Mouse (Mus musculus) heart, embryonic 16.5 days (tissue): ENCODE results near the gene Chrm4. TPM values are rescaled to one million over a fixed set of nuclear protein-coding genes. Genes with fewer than 3 reads are reported as not detected.

ENCODE experiments used
- ATAC-seq: fragments of 200-750 bp; cut with Nextera tagmentation; replicated peaks from 2 replicates; pipeline ENCODE4 v1.8.0; 2017; ENCODE audit warnings: moderate number of reproducible peaks; ENCODE audit not compliant: insufficient read depth, low FRiP score; ENCODE audit errors: extremely low read depth
- H3K27ac ChIP-seq: fragments of 300-500 bp; sonication (generic); 2 replicates; pipeline ENCODE4 v1.5.1; 2014; ENCODE audit warnings: mild to moderate bottlenecking, low read length, control low read depth, moderate library complexity
- H3K27me3 ChIP-seq: fragments of 300-500 bp; sonication (generic); 2 replicates; pipeline ENCODE4 v1.6.1; 2014; ENCODE audit warnings: low read length, mixed read lengths; ENCODE audit not compliant: control insufficient read depth, insufficient read depth
- H3K36me3 ChIP-seq: fragments of 300-500 bp; sonication (generic); 2 replicates; pipeline ENCODE4 v1.6.1; 2014; ENCODE audit not compliant: control insufficient read depth, insufficient read depth
- H3K4me1 ChIP-seq: fragments of 300-500 bp; sonication (generic); 2 replicates; pipeline ENCODE4 v1.6.1; 2014; ENCODE audit warnings: low read length, mixed read lengths; ENCODE audit not compliant: control insufficient read depth, insufficient read depth
- H3K4me2 ChIP-seq: fragments of 300-500 bp; sonication (generic); 2 replicates; pipeline ENCODE4 v1.6.1; 2014; ENCODE audit warnings: low read depth, mild to moderate bottlenecking, control low read depth, low read length
- H3K4me3 ChIP-seq: fragments of 300-500 bp; sonication (generic); 2 replicates; pipeline ENCODE4 v1.5.1; 2014; ENCODE audit warnings: mild to moderate bottlenecking, control low read depth, low read length
- H3K9ac ChIP-seq: fragments of 300-500 bp; sonication (generic); 2 replicates; pipeline ENCODE4 v1.6.1; 2014; ENCODE audit warnings: low read length, control low read depth
- H3K9me3 ChIP-seq: fragments of 300-500 bp; sonication (generic); replicated peaks from 2 replicates; pipeline ENCODE4 v1.6.1; 2016; ENCODE audit warnings: low read length; ENCODE audit not compliant: control insufficient read depth
- WGBS: fragments of 180-500 bp; shearing (Covaris S2); extraction: QIAGEN DNeasy Blood & Tissue Kit; methylation state at CpG from one replicate; pipeline ENCODE4 v1.1.7; 2014; 5-methylcytosine and 5-hydroxymethylcytosine counted together
- polyA plus RNA-seq: library from polyadenylated mRNA; unstranded; fragments of >200 nt; fragmentation: Nextera tagmentation; extraction: Ambion mirVana; gene quantifications from 2 replicates; pipeline ENCODE4 v1.2.1, GENCODE M21; 2015

Gene Chrm4
- polyA plus RNA-seq, 1 experiment from 2014 or later: not detected

GRCm38 (mm10) chr2:91947397-91948150, 20.5 kb downstream of the Chrm4 start:
- ATAC-seq: no peak
- Histone ChIP-seq H3K4me1 (peaks cover 60% of the 10 kb centered on the region), H3K27me3 (no peaks in the 10 kb centered on the region), H3K9ac (peak overlapping the region; percentile 61), H3K36me3 (peaks cover 4% of the 10 kb centered on the region), H3K9me3 (no peaks in the 10 kb centered on the region), H3K4me2 (peak overlapping the region; percentile 81), H3K4me3 (peak overlapping the region; percentile 8), H3K27ac (peak overlapping the region; percentile 37)
- 38% methylated on average over 11 of the region's 11 CpGs for WGBS

GRCm38 (mm10) chr2:91948151-91948509, 21.1 kb downstream of the Chrm4 start:
- peaks cover 61% of the 10 kb centered on the region for H3K4me1 ChIP-seq
- H3K9ac ChIP-seq: peak overlapping the region; percentile 61
- peak overlapping the region; percentile 81 for H3K4me2 ChIP-seq
- no peaks in the 10 kb centered on the region for H3K9me3 ChIP-seq
- peak overlapping the region; percentile 37 for H3K27ac ChIP-seq
- peaks cover 4% of the 10 kb centered on the region for H3K36me3 ChIP-seq
- H3K27me3 ChIP-seq: no peaks in the 10 kb centered on the region
- peak overlapping the region; percentile 8 for H3K4me3 ChIP-seq
- ATAC-seq: no peak
- WGBS: 64% methylated on average over 6 of the region's 6 CpGs

- WGBS: 37% methylated on average over 3 of the region's 3 CpGs
- Histone ChIP-seq H3K4me3 (peak overlapping the region; percentile 56), H3K9me3 (no peaks in the 10 kb centered on the region)
Observed at GRCm38 (mm10) chr2:91948792-91949241, 21.8 kb downstream of the Chrm4 start.

GRCm38 (mm10) chr2:91949411-91950274, 22.6 kb downstream of the Chrm4 start:
- Histone ChIP-seq H3K27ac (peak overlapping the region; percentile 99), H3K36me3 (peaks cover 4% of the 10 kb centered on the region), H3K4me3 (peak overlapping the region; percentile 56), H3K9me3 (no peaks in the 10 kb centered on the region), H3K4me1 (peaks cover 70% of the 10 kb centered on the region), H3K27me3 (no peaks in the 10 kb centered on the region), H3K4me2 (peak overlapping the region; percentile 81), H3K9ac (peak overlapping the region; percentile 84)
- peak; percentile 67 for ATAC-seq
- 40% methylated on average over 17 of the region's 17 CpGs for WGBS

More at GRCm38 (mm10) chr2:91948792-91949241, 21.8 kb downstream of the Chrm4 start:
- ATAC-seq: no peak
- Histone ChIP-seq H3K36me3 (peaks cover 4% of the 10 kb centered on the region), H3K4me1 (peaks cover 68% of the 10 kb centered on the region), H3K27ac (peak overlapping the region; percentile 99), H3K9ac (peak overlapping the region; percentile 84), H3K4me2 (peak overlapping the region; percentile 81), H3K27me3 (no peaks in the 10 kb centered on the region)

GRCm38 (mm10) chr2:91950275-91951085, 23.4 kb downstream of the Chrm4 start:
- Histone ChIP-seq H3K9me3 (no peaks in the 10 kb centered on the region), H3K4me2 (peak overlapping the region; percentile 81), H3K27me3 (no peaks in the 10 kb centered on the region), H3K4me1 (peaks cover 72% of the 10 kb centered on the region), H3K9ac (peak overlapping the region; percentile 84), H3K27ac (peak overlapping the region; percentile 99), H3K36me3 (no peaks in the 10 kb centered on the region; the same call in 1 of the 2 replicates), H3K4me3 (peak overlapping the region; percentile 56)
- WGBS: 14% methylated on average over 15 of the region's 15 CpGs
- peak; percentile 83 for ATAC-seq

- Histone ChIP-seq H3K27ac (peak overlapping the region; percentile 87), H3K4me2 (peak overlapping the region; percentile 7), H3K36me3 (no peaks in the 10 kb centered on the region), H3K9me3 (no peaks in the 10 kb centered on the region), H3K27me3 (no peaks in the 10 kb centered on the region), H3K4me3 (no peak overlapping the region), H3K9ac (peak overlapping the region; percentile 30), H3K4me1 (peaks cover 74% of the 10 kb centered on the region)
- peak; percentile 29 for ATAC-seq
- WGBS: 9% methylated on average over 5 of the region's 5 CpGs
Observed at GRCm38 (mm10) chr2:91953825-91954224, 26.8 kb downstream of the Chrm4 start.

- no peak overlapping the region for H3K4me3 ChIP-seq
- peak overlapping the region; percentile 55; the same call in 1 of the 2 replicates for H3K27ac ChIP-seq
- 71% methylated on average over 4 of the region's 4 CpGs for WGBS
- H3K9me3 ChIP-seq: no peaks in the 10 kb centered on the region
- no peak for ATAC-seq
- H3K36me3 ChIP-seq: no peaks in the 10 kb centered on the region
- no peaks in the 10 kb centered on the region for H3K27me3 ChIP-seq
- H3K4me2 ChIP-seq: no peak overlapping the region
- no peak overlapping the region for H3K9ac ChIP-seq
- H3K4me1 ChIP-seq: peaks cover 73% of the 10 kb centered on the region
Observed at GRCm38 (mm10) chr2:91955121-91955591, 28.1 kb downstream of the Chrm4 start.

- no peaks in the 10 kb centered on the region for H3K9me3 ChIP-seq
- WGBS: 82% methylated on average over 6 of the region's 6 CpGs
- H3K4me2 ChIP-seq: no peak overlapping the region
- ATAC-seq: no peak
- peak overlapping the region; percentile 20 for H3K9ac ChIP-seq
- H3K27me3 ChIP-seq: no peaks in the 10 kb centered on the region
- H3K4me3 ChIP-seq: no peak overlapping the region
- peaks cover 71% of the 10 kb centered on the region for H3K4me1 ChIP-seq
- H3K27ac ChIP-seq: no peak overlapping the region; the same call in 1 of the 2 replicates
- H3K36me3 ChIP-seq: no peaks in the 10 kb centered on the region
Observed at GRCm38 (mm10) chr2:91955875-91956274, 28.8 kb downstream of the Chrm4 start.
